Mouse (Mus musculus): Measurements from ENCODE around the gene Adamts7. TPM values are rescaled to one million over a fixed set of nuclear protein-coding genes. Genes with fewer than 3 reads are reported as not detected.

Gene Adamts7
- total and polyA plus RNA-seq, 2 experiments from 2014 or later = 4.9 to 15.9 TPM

- WGBS = 90% methylated on average over 3 of the region's 3 CpGs
- no peaks in the 10 kb centered on the region for H3K27me3 ChIP-seq (ENCODE audit: insufficient read depth, low read length)
- H3K4me2 ChIP-seq (ENCODE audit: low read depth) = no peak overlapping the region
- TF ChIP-seq CTCF (IDR thresholded peaks at IDR 0.05; ENCODE audit: low read depth) = no peak
- no peaks in the 10 kb centered on the region for H3K4me1 ChIP-seq (ENCODE audit: insufficient read depth)
- peaks cover 43% of the 10 kb centered on the region for H3K36me3 ChIP-seq (ENCODE audit: insufficient read depth)
- no peak overlapping the region for H3K4me3 ChIP-seq (ENCODE audit: low read depth, low read length)
- no peak overlapping the region for H3K27ac ChIP-seq (ENCODE audit: low read depth, low read length)
- DNase-seq = no peak
- H3K9me3 ChIP-seq (ENCODE audit: low read length) = no peaks in the 10 kb centered on the region
- no peak for ATAC-seq
- no peak overlapping the region for H3K9ac ChIP-seq
Measured at GRCm38 (mm10) chr9:90222275-90222674, 59.4 kb downstream of the Adamts7 start.

- 82% methylated on average over 21 of the region's 21 CpGs for WGBS
- Histone ChIP-seq H3K36me3 (ENCODE audit: insufficient read depth) (peaks cover 27% of the 10 kb centered on the region), H3K27ac (ENCODE audit: low read depth, low read length) (no peak overlapping the region), H3K9ac (no peak overlapping the region), H3K4me3 (ENCODE audit: low read depth, low read length) (no peak overlapping the region), H3K4me2 (ENCODE audit: low read depth) (no peak overlapping the region), H3K27me3 (ENCODE audit: insufficient read depth, low read length) (no peaks in the 10 kb centered on the region), H3K9me3 (ENCODE audit: low read length) (no peaks in the 10 kb centered on the region), H3K4me1 (ENCODE audit: insufficient read depth) (no peaks in the 10 kb centered on the region)
- DNase-seq = no peak
- ATAC-seq = no peak
- TF ChIP-seq CTCF (IDR thresholded peaks at IDR 0.05; ENCODE audit: low read depth) = no peak
Measured at GRCm38 (mm10) chr9:90226081-90226741, 63.3 kb downstream of the Adamts7 start.

- WGBS = 76% methylated on average over 2 of the region's 2 CpGs
- TF ChIP-seq CTCF (IDR thresholded peaks at IDR 0.05; ENCODE audit: low read depth) = no peak
- no peaks in the 10 kb centered on the region for H3K4me1 ChIP-seq (ENCODE audit: insufficient read depth)
- DNase-seq (no peak), ATAC-seq (no peak)
- H3K27me3 ChIP-seq (ENCODE audit: insufficient read depth, low read length) = no peaks in the 10 kb centered on the region
- no peak overlapping the region for H3K9ac ChIP-seq
- H3K27ac ChIP-seq (ENCODE audit: low read depth, low read length) = no peak overlapping the region
- no peak overlapping the region for H3K4me3 ChIP-seq (ENCODE audit: low read depth, low read length)
- H3K9me3 ChIP-seq (ENCODE audit: low read length) = no peaks in the 10 kb centered on the region
- H3K4me2 ChIP-seq (ENCODE audit: low read depth) = no peak overlapping the region
- H3K36me3 ChIP-seq (ENCODE audit: insufficient read depth) = peaks cover 27% of the 10 kb centered on the region
Measured at GRCm38 (mm10) chr9:90226742-90227096, 63.9 kb downstream of the Adamts7 start.

- no peak overlapping the region for H3K9ac ChIP-seq
- 73% methylated on average over 12 of the region's 12 CpGs for WGBS
- no peak overlapping the region for H3K4me2 ChIP-seq (ENCODE audit: low read depth)
- H3K27ac ChIP-seq (ENCODE audit: low read depth, low read length) = no peak overlapping the region
- TF ChIP-seq CTCF (IDR thresholded peaks at IDR 0.05; ENCODE audit: low read depth) = no peak
- peaks cover 22% of the 10 kb centered on the region for H3K36me3 ChIP-seq (ENCODE audit: insufficient read depth)
- ATAC-seq (no peak), DNase-seq (no peak)
- no peaks in the 10 kb centered on the region for H3K27me3 ChIP-seq (ENCODE audit: insufficient read depth, low read length)
- H3K4me3 ChIP-seq (ENCODE audit: low read depth, low read length) = no peak overlapping the region
- H3K4me1 ChIP-seq (ENCODE audit: insufficient read depth) = no peaks in the 10 kb centered on the region
- no peaks in the 10 kb centered on the region for H3K9me3 ChIP-seq (ENCODE audit: low read length)
Measured at GRCm38 (mm10) chr9:90227171-90227570, 64.3 kb downstream of the Adamts7 start.

- DNase-seq (no peak), ATAC-seq (0 out of 2 replicates have a peak, but pooled peaks have one; percentile 22)
- no peaks in the 10 kb centered on the region for H3K9me3 ChIP-seq (ENCODE audit: low read length)
- H3K4me3 ChIP-seq (ENCODE audit: low read depth, low read length) = no peak overlapping the region
- WGBS = 84% methylated on average over 8 of the region's 8 CpGs
- H3K4me1 ChIP-seq (ENCODE audit: insufficient read depth) = no peaks in the 10 kb centered on the region
- TF ChIP-seq CTCF (IDR thresholded peaks at IDR 0.05; ENCODE audit: low read depth) = no peak
- H3K9ac ChIP-seq = no peak overlapping the region
- no peak overlapping the region for H3K27ac ChIP-seq (ENCODE audit: low read depth, low read length)
- no peaks in the 10 kb centered on the region for H3K27me3 ChIP-seq (ENCODE audit: insufficient read depth, low read length)
- no peak overlapping the region for H3K4me2 ChIP-seq (ENCODE audit: low read depth)
- 0 out of 2 replicates have a peak, but pooled peaks cover 6% of the 10 kb centered on the region for H3K36me3 ChIP-seq (ENCODE audit: insufficient read depth)
Measured at GRCm38 (mm10) chr9:90232781-90233690, 70.2 kb downstream of the Adamts7 start.

GRCm38 (mm10) chr9:90233906-90234419 lies 71.1 kb downstream of the Adamts7 start:
- no peak for DNase-seq

GRCm38 (mm10) chr9:90234786-90235185 lies 71.9 kb downstream of the Adamts7 start:
- H3K4me1 ChIP-seq (ENCODE audit: insufficient read depth) = no peaks in the 10 kb centered on the region
- no peak for TF ChIP-seq CTCF (IDR thresholded peaks at IDR 0.05; ENCODE audit: low read depth)
- 91% methylated on average over 5 of the region's 5 CpGs for WGBS
- no peak overlapping the region for H3K4me3 ChIP-seq (ENCODE audit: low read depth, low read length)
- H3K36me3 ChIP-seq (ENCODE audit: insufficient read depth) = 0 out of 2 replicates have a peak, but pooled peaks cover 6% of the 10 kb centered on the region
- no peak overlapping the region for H3K9ac ChIP-seq
- no peak for ATAC-seq
- no peaks in the 10 kb centered on the region for H3K9me3 ChIP-seq (ENCODE audit: low read length)
- DNase-seq = no peak
- no peaks in the 10 kb centered on the region for H3K27me3 ChIP-seq (ENCODE audit: insufficient read depth, low read length)
- no peak overlapping the region for H3K4me2 ChIP-seq (ENCODE audit: low read depth)
- no peak overlapping the region for H3K27ac ChIP-seq (ENCODE audit: low read depth, low read length)

More at GRCm38 (mm10) chr9:90233906-90234419, 71.1 kb downstream of the Adamts7 start:
- Histone ChIP-seq H3K4me2 (ENCODE audit: low read depth) (no peak overlapping the region), H3K27ac (ENCODE audit: low read depth, low read length) (no peak overlapping the region), H3K9ac (no peak overlapping the region), H3K9me3 (ENCODE audit: low read length) (no peaks in the 10 kb centered on the region), H3K4me3 (ENCODE audit: low read depth, low read length) (no peak overlapping the region), H3K4me1 (ENCODE audit: insufficient read depth) (no peaks in the 10 kb centered on the region), H3K36me3 (ENCODE audit: insufficient read depth) (0 out of 2 replicates have a peak, but pooled peaks cover 6% of the 10 kb centered on the region), H3K27me3 (ENCODE audit: insufficient read depth, low read length) (no peaks in the 10 kb centered on the region)
- no peak for TF ChIP-seq CTCF (IDR thresholded peaks at IDR 0.05; ENCODE audit: low read depth)
- no peak for ATAC-seq
- 95% methylated on average over 5 of the region's 5 CpGs for WGBS

Data from forebrain, postnatal 0 days (tissue).